Mouse (Mus musculus) lung, adult 2 months (tissue): Measurements from ENCODE around the gene Gm20388.

ENCODE experiments used
- CTCF ChIP-seq: fragments of 200-500 bp; IDR thresholded peaks from 2 replicates; pipeline ENCODE4 v1.5.1; 2011; ENCODE audit warnings: mild to moderate bottlenecking, low read length, control low read depth; ENCODE audit not compliant: insufficient read depth
- POLR2A ChIP-seq: fragments of 200-500 bp; IDR thresholded peaks from 2 replicates; pipeline ENCODE4 v1.6.1; 2011; ENCODE audit warnings: low read depth, mild to moderate bottlenecking, control low read depth, low read length, borderline replicate concordance; ENCODE audit errors: extremely low read depth

GRCm38 (mm10) chr8:121995895-121996294 lies 2085.3 kb downstream of the Gm20388 start:
- no peak for TF ChIP-seq POLR2A
- TF ChIP-seq CTCF = no peak
